Mouse (Mus musculus): ENCODE measurements around the gene Tmem88b. TPM values are rescaled to one million over a fixed set of nuclear protein-coding genes. Genes with fewer than 3 reads are reported as not detected.
A peak's percentile ranks its signal among the peaks of the same experiment; 100 is the strongest.
"Not testable (repeated sequence)": the region's sequence is repeated elsewhere in the genome, so short reads cannot be mapped to it uniquely, and the experiment has no call there.

Gene Tmem88b
- total RNA-seq, 2 experiments from 2014 or later = not detected

- no peak for ATAC-seq (replicated peaks; ENCODE audit: poor library complexity)
Measured at GRCm38 (mm10) chr4:155790021-155790489, 4.4 kb upstream of the Tmem88b start, which contains the start of gene Ankrd65. Gene Ankrd65 (plus strand): TSS chr4:155790439.

DNA sequence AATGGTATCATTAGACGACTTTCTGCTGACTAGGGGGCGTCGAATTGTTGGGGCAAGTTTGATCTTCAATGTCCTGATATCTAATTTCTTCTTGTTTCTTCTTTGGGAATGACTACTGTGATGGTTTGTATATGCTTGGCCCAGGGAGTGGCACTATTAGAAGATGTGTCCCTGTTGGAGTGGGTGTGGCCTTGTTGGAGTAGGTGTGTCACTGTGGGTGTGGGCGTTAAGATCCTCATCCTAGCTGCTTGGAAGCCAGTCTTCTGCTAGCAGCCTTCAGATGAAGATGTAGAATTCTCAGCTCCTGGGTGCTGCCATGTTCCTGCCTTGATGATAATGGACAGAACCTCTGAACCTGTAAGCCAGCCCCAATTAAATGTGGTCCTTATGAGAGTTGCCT lies 3.2 kb upstream of the Tmem88b start:
- not testable (repeated sequence) for ATAC-seq (replicated peaks; ENCODE audit: poor library complexity)

DNA sequence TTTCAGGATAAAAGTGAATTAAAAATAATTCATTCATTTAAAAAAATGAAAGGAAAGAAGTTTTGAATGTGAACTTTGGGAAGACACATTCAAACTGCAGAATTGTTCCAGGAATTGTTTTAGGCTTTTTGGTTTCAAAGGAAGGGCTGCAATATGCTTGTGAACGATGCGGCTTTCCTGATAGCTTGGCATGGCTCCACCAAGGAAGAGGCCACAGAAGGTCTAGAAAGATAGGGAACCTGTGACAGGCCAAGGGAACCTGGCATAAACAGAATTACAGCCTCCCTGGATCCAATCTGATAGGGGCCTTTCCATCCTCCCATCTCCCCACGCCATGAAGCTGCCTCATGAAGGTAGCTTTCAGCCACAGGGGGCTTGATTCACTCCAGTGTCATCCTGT lies 2.6 kb upstream of the Tmem88b start:
- ATAC-seq (replicated peaks; ENCODE audit: poor library complexity) = peak; percentile 79

DNA sequence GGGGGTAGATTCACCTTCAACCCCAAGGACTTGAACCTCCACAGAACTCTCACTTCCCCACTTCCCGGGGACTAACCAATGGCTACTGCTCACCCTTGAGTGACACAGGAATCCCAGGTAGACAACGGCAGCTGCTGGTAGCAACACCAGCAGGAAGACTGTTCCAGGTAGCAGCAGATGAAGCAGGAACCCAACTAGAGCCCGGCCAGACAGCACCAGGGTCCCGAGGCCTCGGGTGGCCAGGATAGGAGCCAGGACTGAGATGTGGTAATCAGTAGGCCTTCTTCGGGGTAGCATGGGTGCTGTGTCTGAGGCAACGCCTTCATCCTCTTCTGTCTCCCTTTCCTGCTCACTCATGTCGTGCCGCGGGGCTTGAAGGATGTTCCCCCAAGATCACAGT lies 428 bp downstream of the Tmem88b start:
- no peak for ATAC-seq (replicated peaks; ENCODE audit: poor library complexity)

DNA sequence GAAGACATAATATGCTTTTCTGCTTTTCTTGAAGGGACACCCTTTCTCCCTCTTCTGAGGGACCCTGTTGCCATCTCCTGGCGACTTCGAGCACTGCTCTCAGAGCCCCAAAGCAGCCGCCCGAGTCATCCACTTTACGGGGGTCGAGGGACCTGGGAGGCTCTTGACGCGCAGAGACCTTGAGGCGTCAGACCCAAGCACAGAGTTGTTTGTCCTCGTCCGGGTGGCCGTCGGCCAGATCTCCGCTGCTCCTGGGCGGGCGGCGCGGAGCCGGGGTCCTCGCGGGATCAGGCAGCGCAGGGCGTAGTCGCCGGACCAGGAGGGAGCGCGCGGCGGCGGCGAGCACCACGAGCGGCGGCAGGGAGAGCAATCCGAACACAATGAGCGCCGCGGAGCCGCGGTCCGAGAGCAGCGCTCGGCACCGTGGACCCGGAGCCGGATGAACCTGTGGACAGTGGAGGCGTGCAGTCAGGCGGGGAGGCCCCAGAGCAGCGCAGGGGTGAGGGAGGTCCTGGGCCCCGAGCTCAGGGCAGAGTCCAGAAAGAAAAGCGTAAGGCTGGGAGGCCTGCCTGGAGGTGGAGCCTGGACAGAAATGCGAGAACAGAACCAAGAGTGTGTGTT lies 1.5 kb downstream of the Tmem88b start:
- ATAC-seq (replicated peaks; ENCODE audit: poor library complexity) = peak; percentile 61

DNA sequence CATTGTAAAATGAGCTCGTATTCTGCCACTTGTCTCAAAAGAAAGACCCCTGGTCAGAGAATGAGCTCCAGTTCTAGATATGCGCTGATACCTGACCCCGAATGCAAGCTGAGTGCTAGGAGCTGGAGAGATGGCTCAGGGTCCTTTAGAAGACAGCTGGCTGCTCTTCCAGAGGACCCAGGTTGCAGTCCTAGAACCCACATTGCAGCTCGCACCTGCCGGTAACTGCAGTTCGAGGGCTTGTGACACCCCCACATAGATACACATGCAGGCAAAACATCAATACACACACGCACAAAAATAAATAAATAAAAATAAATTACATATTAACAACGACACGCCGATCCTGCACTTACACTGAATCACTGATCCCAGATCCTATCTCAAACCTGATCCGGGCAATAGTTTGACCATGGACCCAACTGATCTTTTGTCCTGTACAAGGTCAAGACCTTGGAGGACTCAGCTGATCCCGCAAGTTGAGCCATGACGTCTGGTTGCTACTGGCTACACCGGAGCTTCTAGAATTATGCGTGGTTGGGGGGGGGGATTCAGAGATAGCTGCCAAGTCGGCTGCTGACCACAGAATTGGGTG lies 2.1 kb downstream of the Tmem88b start:
- no peak for ATAC-seq (replicated peaks; ENCODE audit: poor library complexity)

DNA sequence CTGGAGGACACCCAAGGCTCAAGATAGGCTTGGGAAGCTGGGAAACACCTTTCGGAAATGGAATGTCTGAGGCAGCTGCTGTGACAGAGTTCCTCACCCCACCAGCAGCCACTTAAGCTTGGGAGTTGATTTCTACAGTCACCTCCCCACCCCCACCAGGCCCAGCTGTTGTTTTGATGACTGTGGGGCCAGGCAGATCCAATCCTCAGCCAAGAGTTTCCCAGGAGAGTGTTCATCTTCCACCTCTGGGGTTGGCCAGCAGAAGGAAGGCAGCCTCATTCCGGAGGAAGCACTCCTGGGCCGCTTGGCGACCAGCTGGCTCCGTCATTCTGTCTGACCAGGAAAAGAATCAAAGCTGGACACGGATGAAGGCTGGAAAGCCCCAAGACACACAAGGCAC lies 4.8 kb downstream of the Tmem88b start:
- ATAC-seq (replicated peaks; ENCODE audit: poor library complexity) = no peak

- no peak for ATAC-seq (replicated peaks; ENCODE audit: poor library complexity)
Measured at GRCm38 (mm10) chr4:155779498-155779897, 6.2 kb downstream of the Tmem88b start.

GRCm38 (mm10) chr4:155777816-155778215 lies 7.9 kb downstream of the Tmem88b start:
- no peak for ATAC-seq (replicated peaks; ENCODE audit: poor library complexity)

- ATAC-seq (replicated peaks; ENCODE audit: poor library complexity) = no peak
Measured at GRCm38 (mm10) chr4:155776704-155777335, 8.9 kb downstream of the Tmem88b start.

- ATAC-seq (replicated peaks; ENCODE audit: poor library complexity) = no peak
Measured at GRCm38 (mm10) chr4:155775855-155776254, 9.8 kb downstream of the Tmem88b start.

GRCm38 (mm10) chr4:155774971-155775740 lies 10.5 kb downstream of the Tmem88b start:
- ATAC-seq (replicated peaks; ENCODE audit: poor library complexity) = 0 out of 2 replicates have a peak, but pooled peaks have one; percentile 7

DNA sequence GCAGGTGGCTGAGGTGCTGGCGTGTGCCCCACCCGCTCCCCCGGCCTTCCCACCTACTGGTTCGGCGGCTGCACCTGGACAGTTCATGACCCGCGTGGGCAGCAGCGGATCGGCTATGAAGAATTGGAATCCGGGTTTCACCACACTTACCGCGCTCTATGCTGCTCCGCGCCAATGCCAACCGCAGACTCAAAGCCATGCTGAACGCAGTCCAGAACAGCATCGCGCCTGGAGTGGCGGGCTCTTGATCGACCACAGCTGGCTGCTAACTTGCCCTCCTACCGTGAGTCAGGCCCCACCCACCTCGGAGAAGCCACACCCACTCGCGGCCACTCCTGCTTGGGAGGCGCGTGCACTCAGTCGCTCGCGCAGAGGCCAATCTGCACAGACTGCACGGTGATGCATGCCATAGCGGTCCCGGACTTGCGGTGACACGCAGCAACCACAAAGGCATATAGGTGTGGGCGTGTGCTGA lies 11.4 kb downstream of the Tmem88b start, which contains the start of gene Vwa1:
TSS of gene Vwa1 (minus strand) at position 419 of the 475 bp plus-strand sequence.
- ATAC-seq (replicated peaks; ENCODE audit: poor library complexity) = peak; percentile 75

GRCm38 (mm10) chr4:155773335-155774078 lies 12.2 kb downstream of the Tmem88b start:
- no peak for ATAC-seq (replicated peaks; ENCODE audit: poor library complexity)

DNA sequence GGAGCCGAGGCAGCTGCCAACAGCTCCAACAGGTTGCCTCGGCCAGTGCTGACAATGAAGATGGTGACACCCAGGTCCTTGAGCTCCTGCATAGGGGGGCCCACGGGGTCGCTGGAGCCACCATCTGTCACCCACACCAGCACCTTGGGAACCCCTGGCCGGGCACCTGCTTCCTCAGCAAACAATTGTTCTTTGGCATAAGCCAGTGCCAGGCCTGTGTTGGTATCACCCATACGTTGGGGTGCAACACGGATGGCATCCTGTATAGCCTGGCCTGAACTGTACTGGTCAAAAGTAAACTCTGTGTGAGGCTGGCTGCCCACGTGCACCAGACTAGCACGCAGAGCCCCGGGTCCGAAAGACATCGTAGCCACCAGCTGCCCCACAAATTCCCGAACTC lies 12.9 kb downstream of the Tmem88b start:
- no peak for ATAC-seq (replicated peaks; ENCODE audit: poor library complexity)

GRCm38 (mm10) chr4:155771706-155772105 lies 14.0 kb downstream of the Tmem88b start:
- no peak for ATAC-seq (replicated peaks; ENCODE audit: poor library complexity)

DNA sequence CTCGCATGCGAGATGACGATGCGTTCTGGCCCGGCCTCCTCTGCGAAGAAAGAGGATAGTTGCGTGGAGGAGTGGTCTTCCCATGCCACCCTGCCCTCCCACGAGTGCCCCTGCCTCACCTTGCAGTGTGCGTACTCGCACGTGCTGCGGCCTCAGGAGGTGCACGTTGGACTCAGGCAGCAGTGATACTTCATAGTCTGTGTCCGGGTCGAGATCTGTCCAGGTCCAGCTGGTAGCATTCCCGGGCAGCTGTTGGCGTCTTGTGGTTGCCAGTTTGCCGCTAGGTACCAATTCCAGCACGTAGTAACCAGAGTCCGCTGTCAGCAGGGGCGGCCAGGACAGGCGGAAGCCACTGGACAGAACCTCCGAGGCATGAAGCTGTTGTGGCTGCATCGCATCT lies 15.0 kb downstream of the Tmem88b start:
- no peak for ATAC-seq (replicated peaks; ENCODE audit: poor library complexity)

DNA sequence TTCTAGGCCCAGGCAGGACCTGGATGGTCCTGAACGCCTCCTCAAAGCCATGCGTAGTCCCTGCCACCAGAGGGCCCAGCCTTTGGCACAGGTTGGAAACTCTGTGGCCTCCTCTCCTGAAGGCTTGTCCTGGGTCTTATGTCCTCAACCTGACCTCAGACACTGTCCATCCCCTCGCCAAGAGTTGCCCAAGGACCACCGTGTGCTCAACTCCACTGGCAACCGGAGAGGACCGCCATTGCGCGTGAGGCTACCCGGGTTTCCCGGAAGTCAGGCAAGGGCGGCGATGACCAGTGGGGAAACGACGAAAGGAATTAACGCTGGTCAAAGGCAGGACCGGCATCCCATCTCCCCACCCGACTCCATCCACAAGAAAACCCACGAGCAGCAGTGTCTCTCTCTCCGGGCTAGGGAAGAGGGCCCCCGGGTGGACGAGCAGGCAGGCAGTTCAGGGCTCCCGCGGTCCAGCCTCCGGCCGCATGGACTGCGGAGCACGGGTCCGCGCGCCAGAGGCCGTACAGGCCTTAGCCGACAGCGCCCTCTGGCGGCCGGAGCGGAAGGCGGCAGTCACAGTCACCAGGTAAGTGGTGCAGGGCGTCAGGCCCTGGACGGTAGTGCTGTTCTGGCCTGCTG lies 15.7 kb downstream of the Tmem88b start:
- ATAC-seq (replicated peaks; ENCODE audit: poor library complexity) = peak; percentile 80

- ATAC-seq (replicated peaks; ENCODE audit: poor library complexity) = no peak
Measured at GRCm38 (mm10) chr4:155769496-155769879, 16.2 kb downstream of the Tmem88b start.

GRCm38 (mm10) chr4:155762357-155762756 lies 23.3 kb downstream of the Tmem88b start:
- ATAC-seq (replicated peaks; ENCODE audit: poor library complexity) = no peak
